Mouse (Mus musculus): Measurements from ENCODE around the gene Dgke.

DNA sequence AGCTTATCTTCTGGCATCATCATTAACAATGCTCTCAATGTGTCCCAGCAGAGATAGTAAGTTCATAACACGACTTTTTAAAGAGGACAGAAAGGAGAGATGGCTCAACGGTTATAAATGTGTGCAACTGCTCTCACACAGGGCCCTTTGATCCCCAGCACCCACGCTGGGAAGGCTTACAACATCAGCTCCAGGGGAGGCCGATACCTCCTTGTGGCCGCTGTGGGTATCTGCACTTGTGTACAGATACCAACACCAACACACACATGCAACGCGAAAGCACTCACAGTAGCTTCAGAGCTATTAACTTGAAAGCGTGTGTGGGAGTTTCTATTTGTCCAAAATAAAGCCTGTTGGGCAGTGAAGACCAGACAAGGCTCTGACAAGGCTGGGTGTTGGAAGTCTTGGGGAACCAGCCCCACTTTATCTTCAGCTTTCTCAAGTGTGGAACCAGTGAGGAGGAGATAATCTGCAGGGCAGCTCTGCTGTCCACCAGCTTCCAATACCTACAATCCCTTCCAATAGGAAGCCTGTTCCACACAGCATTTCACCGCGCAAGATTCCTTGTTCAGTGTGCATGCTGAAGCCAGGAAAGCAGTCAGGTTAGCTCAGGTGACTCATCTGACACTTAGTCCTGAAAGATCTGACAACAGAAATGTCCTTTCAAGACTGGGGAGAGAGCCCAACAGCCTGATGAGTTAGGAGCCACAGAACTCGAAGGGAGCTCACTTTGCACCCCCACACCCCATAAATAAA, 8.0 kb downstream of the Dgke start:
- no peak for TF ChIP-seq POLR2A (IDR thresholded peaks at IDR 0.05; ENCODE audit: low read depth, low read length)
- TF ChIP-seq JUND (conservative IDR thresholded peaks at IDR 0.05; ENCODE audit: low read depth, low read length), result no peak
- no peak for TF ChIP-seq ZC3H11A (IDR thresholded peaks at IDR 0.05; ENCODE audit: low read depth, low read length)
